Mouse (Mus musculus): ENCODE results near the gene Tex38.
A peak's percentile ranks its signal among the peaks of the same experiment; 100 is the strongest.

The Tex38 gene

GRCm38 (mm10) chr4:115767647-115768467 is 13.0 kb downstream of the Tex38 start:
- no peak for DNase-seq (ENCODE audit: low read depth)

- DNase-seq (ENCODE audit: low read depth): no peak
These were observed 16.2 kb downstream of the Tex38 start for GRCm38 (mm10) chr4:115764581-115764980.

GRCm38 (mm10) chr4:115761206-115761605 is 19.6 kb downstream of the Tex38 start:
- DNase-seq (ENCODE audit: low read depth): no peak

GRCm38 (mm10) chr4:115754851-115755250 is 26.0 kb downstream of the Tex38 start:
- DNase-seq (ENCODE audit: low read depth): no peak

- no peak for DNase-seq (ENCODE audit: low read depth)
These were observed 26.7 kb downstream of the Tex38 start for GRCm38 (mm10) chr4:115754101-115754500.

GRCm38 (mm10) chr4:115749336-115749735 is 31.5 kb downstream of the Tex38 start:
- DNase-seq (ENCODE audit: low read depth): no peak

- no peak for DNase-seq (ENCODE audit: low read depth)
These were observed 32.6 kb downstream of the Tex38 start for GRCm38 (mm10) chr4:115748181-115748580.

- no peak for DNase-seq (ENCODE audit: low read depth)
These were observed 37.7 kb downstream of the Tex38 start for GRCm38 (mm10) chr4:115743096-115743495.

GRCm38 (mm10) chr4:115742658-115743057 is 38.2 kb downstream of the Tex38 start:
- no peak for DNase-seq (ENCODE audit: low read depth)

GRCm38 (mm10) chr4:115738481-115738985 is 42.3 kb downstream of the Tex38 start:
- no peak for DNase-seq (ENCODE audit: low read depth)

GRCm38 (mm10) chr4:115737551-115738041 is 43.2 kb downstream of the Tex38 start, which contains the start of gene Efcab14:
Gene Efcab14 (plus strand): TSS chr4:115737744.
- peak; percentile 97 for DNase-seq (ENCODE audit: low read depth)

- no peak for DNase-seq (ENCODE audit: low read depth)
These were observed 46.0 kb downstream of the Tex38 start for GRCm38 (mm10) chr4:115734867-115735266.

- DNase-seq (ENCODE audit: low read depth): no peak
These were observed 47.1 kb downstream of the Tex38 start for GRCm38 (mm10) chr4:115733746-115734145.

GRCm38 (mm10) chr4:115732223-115732818 is 48.5 kb downstream of the Tex38 start:
- peak; percentile 43 for DNase-seq (ENCODE audit: low read depth)

- peak; percentile 88 for DNase-seq (ENCODE audit: low read depth)
These were observed 49.1 kb downstream of the Tex38 start for GRCm38 (mm10) chr4:115731588-115732222.
